Mouse (Mus musculus) macrophage (primary cell): ENCODE measurements around the gene Cstl1. TPM values are rescaled to one million over a fixed set of nuclear protein-coding genes. Genes with fewer than 3 reads are reported as not detected.

Source experiments
- H3K27ac ChIP-seq: fragments of 350-480 bp; formaldehyde crosslinking; 2 replicates; pipeline ENCODE4 v1.9.0; 2021
- H3K36me3 ChIP-seq: fragments of 350-480 bp; formaldehyde crosslinking; 2 replicates; pipeline ENCODE4 v1.9.0; 2021; ENCODE audit errors: inconsistent target
- H3K4me3 ChIP-seq: fragments of 350-480 bp; formaldehyde crosslinking; 2 replicates; pipeline ENCODE4 v1.9.0; 2021; ENCODE audit errors: inconsistent target
- H3K79me2 ChIP-seq: fragments of 350-480 bp; formaldehyde crosslinking; 2 replicates; pipeline ENCODE4 v1.9.0; 2021; ENCODE audit errors: inconsistent target
- WGBS: methylation state at CpG from one replicate; pipeline ENCODE4 v1.1.7; 2026; ENCODE audit warnings: inconsistent platforms; ENCODE audit not compliant: missing documents; 5-methylcytosine and 5-hydroxymethylcytosine counted together
- polyA plus RNA-seq: library from polyadenylated mRNA; stranded (reverse); fragments of 250-400 nt; gene quantifications from 3 replicates; pipeline ENCODE4 v1.2.4, GENCODE M21; 2018; ENCODE audit warnings: inconsistent platforms
- total RNA-seq, 78 experiments: library from RNA; depleted of rRNA; stranded (reverse); fragments of 250-400 nt; gene quantifications; 1 replicate in 9 of 78; 2 replicates in 24 of 78; 3 replicates in 43 of 78; 4 replicates in 2 of 78; pipeline ENCODE4 v1.2.4; 2018; ENCODE audit warnings: inconsistent platforms in 56 of 78

Cstl1 gene
- not detected for total RNA-seq (2018; cell fraction: chromatin; rRNA removed)
- not detected for total RNA-seq (2018; cell fraction: cytosol; rRNA removed)
- total RNA-seq (2018; cell fraction: nucleus; rRNA removed) = not detected
- polyA plus RNA-seq = not detected in 3 replicates

- WGBS = 100% methylated on average over 1 of the region's 1 CpGs
- H3K79me2 ChIP-seq = no peaks in the 10 kb centered on the region
- no peak within 1 kb of the TSS for H3K4me3 ChIP-seq
- H3K36me3 ChIP-seq = no peaks in the 10 kb centered on the region
- H3K27ac ChIP-seq = no peak within 1 kb of the TSS
These were observed at the start of gene Cstl1 for GRCm38 (mm10) chr2:148750058-148750457. Gene Cstl1 (plus strand): TSS chr2:148750358.

GRCm38 (mm10) chr2:148706409-148707201 is 43.6 kb upstream of the Cstl1 start:
- H3K27ac ChIP-seq = no peak overlapping the region
- no peak overlapping the region for H3K4me3 ChIP-seq
- no peaks in the 10 kb centered on the region for H3K36me3 ChIP-seq
- 94% methylated on average over 15 of the region's 15 CpGs for WGBS
- no peaks in the 10 kb centered on the region for H3K79me2 ChIP-seq

GRCm38 (mm10) chr2:148707202-148707530 is 43.0 kb upstream of the Cstl1 start:
- no peak overlapping the region for H3K4me3 ChIP-seq
- no peaks in the 10 kb centered on the region for H3K36me3 ChIP-seq
- no peaks in the 10 kb centered on the region for H3K79me2 ChIP-seq
- WGBS = 94% methylated on average over 6 of the region's 6 CpGs
- no peak overlapping the region for H3K27ac ChIP-seq

DNA sequence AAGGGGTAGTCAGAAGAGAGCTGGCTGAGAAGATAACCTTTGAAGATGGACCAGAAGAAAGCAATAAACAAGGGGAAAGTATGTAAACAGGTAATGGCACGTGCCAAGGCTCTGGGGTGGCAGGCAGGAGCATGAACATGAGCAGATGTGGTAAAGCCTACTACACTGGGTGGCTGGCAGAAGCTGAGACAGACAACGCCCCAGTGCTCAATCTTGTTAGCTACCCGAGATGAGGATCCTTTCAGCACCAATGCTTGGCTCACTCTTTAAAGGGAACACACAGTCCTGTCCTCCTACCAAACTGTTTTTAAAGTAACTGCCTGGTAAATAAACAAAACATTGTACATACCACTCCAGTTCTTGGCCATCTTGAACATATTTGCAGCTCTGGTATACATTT is 37.8 kb upstream of the Cstl1 start:
- Histone ChIP-seq H3K4me3 (no peak overlapping the region), H3K79me2 (peaks cover 10% of the 10 kb centered on the region), H3K27ac (no peak overlapping the region), H3K36me3 (no peaks in the 10 kb centered on the region)
- WGBS = 90% methylated on average over 3 of the region's 3 CpGs

- Histone ChIP-seq H3K36me3 (no peaks in the 10 kb centered on the region), H3K4me3 (no peak overlapping the region), H3K27ac (no peak overlapping the region), H3K79me2 (peaks cover 13% of the 10 kb centered on the region)
- WGBS = 78% methylated on average over 2 of the region's 2 CpGs
These were observed 33.1 kb upstream of the Cstl1 start for GRCm38 (mm10) chr2:148717072-148717471.

GRCm38 (mm10) chr2:148719271-148719995 is 30.7 kb upstream of the Cstl1 start:
- Histone ChIP-seq H3K79me2 (peaks cover 31% of the 10 kb centered on the region), H3K27ac (peak overlapping the region; percentile 10; the same call in 1 of the 2 replicates), H3K36me3 (no peaks in the 10 kb centered on the region), H3K4me3 (no peak overlapping the region)
- 36% methylated on average over 2 of the region's 2 CpGs for WGBS

DNA sequence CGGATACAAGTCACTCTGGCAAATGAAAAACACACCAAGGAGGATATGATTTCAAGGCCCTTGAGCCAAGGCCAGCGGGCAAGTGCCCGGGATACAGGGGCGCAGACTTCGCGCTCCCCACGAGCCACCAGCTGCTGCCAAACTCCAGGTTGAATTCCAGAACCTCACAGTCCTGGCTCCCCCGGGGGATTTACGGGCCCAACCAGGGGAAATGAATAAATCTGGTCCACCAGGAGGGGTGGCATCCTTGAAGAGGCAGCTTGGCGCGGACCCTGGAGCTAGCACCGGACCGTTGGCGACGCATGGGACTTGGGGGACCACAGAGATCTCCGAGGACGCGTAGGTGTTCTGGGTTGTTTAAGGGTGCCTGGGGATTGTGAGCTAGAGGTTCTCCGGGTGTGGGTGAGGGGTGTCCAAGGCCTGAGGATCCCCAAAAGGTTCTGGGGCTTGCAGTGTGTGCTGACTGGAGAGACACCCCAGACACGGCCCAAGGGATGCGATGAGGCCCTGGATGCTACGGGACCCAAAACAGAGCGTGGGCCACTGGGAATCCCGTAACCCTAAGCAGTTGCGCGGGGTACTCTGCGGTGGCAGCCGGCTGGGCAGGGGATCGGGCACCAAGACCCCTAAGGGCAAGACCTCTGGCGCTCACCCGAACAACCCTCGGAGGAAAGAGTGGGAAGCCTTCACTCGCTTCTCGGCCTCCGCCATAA is 18.4 kb upstream of the Cstl1 start:
- Histone ChIP-seq H3K27ac (peak overlapping the region; percentile 33; the same call in 1 of the 2 replicates), H3K79me2 (peaks cover 31% of the 10 kb centered on the region), H3K4me3 (peak overlapping the region; percentile 92), H3K36me3 (no peaks in the 10 kb centered on the region)
- 3% methylated on average over 35 of the region's 35 CpGs for WGBS

GRCm38 (mm10) chr2:148732327-148733000 is 17.7 kb upstream of the Cstl1 start, which contains the start of gene Napb:
Gene Napb (minus strand): TSS chr2:148732467.
- 6% methylated on average over 18 of the region's 18 CpGs for WGBS
- Histone ChIP-seq H3K79me2 (peaks cover 27% of the 10 kb centered on the region), H3K36me3 (no peaks in the 10 kb centered on the region), H3K4me3 (peak within 1 kb of the TSS; percentile 92), H3K27ac (peak within 1 kb of the TSS; percentile 33; the same call in 1 of the 2 replicates)

DNA sequence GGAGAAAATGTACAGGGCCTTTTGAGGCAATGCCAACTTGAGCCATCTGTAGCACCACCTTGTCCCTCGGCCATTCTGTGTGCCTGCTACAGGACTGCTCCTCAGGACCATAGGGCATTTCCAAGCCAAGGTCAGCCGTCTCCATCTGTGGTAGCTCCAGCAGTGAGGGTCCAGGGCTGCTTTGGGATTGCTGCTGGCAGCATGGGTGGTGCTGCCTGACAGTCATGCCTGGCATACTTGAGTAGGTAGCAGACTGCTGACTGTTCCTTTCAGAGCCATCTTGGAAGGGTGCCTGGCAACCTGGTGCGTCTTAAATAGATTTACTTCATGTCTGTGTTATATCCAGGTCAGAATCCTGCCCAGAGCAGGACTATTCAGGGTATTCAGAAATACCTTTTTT is 7.2 kb upstream of the Cstl1 start:
- H3K4me3 ChIP-seq = no peak overlapping the region
- 93% methylated on average over 3 of the region's 3 CpGs for WGBS
- no peaks in the 10 kb centered on the region for H3K79me2 ChIP-seq
- no peak overlapping the region for H3K27ac ChIP-seq
- H3K36me3 ChIP-seq = no peaks in the 10 kb centered on the region

GRCm38 (mm10) chr2:148743846-148744407 is 6.2 kb upstream of the Cstl1 start:
- H3K4me3 ChIP-seq = no peak overlapping the region
- WGBS = 70% methylated on average over 3 of the region's 3 CpGs
- no peaks in the 10 kb centered on the region for H3K36me3 ChIP-seq
- H3K79me2 ChIP-seq = no peaks in the 10 kb centered on the region
- H3K27ac ChIP-seq = no peak overlapping the region

DNA sequence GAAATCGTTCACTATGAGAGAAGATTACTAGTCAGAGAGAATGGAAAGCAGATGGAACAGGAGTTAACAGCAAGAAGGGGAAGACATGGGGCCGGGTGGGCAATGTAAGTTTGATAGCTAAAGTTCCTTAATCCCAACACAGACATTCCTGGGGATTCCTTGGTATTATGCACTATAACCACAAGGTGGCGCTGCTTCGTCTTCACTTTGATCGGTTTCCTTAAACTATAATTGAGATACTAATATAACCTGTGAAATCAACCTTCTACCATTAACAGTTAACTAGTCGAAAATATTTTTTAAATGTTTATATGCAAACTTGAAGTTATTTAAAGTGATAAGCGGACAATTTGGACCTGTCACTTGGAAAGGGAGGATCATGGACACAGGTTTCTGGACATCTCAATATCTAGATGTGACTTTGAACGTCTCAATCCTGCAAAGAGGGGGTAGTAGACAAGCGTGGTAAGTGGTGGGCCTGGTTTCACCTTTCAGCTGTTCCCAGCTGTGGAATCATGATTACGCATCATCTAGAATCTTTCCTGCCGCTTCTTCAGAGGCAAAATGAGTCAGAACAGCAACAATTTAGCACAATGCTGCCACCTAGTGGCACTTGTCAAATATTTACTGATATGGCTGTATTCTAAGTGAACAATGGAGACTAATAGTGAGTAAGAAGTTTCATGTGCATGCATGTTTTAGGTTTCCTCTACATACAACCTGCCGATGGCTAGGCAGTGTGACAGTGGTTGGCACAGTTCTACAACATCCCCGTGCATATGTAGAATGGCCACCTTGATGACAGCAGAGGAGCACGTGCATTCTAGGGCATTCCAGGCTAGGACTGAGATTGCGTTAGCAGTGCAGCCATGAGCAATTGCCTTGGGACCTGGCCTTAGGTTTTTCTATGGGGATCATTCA is 2.0 kb downstream of the Cstl1 start:
- WGBS = 17% methylated on average over 15 of the region's 15 CpGs
- Histone ChIP-seq H3K79me2 (no peaks in the 10 kb centered on the region), H3K4me3 (peak overlapping the region; percentile 26), H3K27ac (no peak overlapping the region), H3K36me3 (no peaks in the 10 kb centered on the region)

- Histone ChIP-seq H3K27ac (0 out of 2 replicates have a peak overlapping the region, but pooled peaks have one; percentile 5), H3K4me3 (no peak overlapping the region), H3K79me2 (no peaks in the 10 kb centered on the region), H3K36me3 (no peaks in the 10 kb centered on the region)
- 11% methylated on average over 1 of the region's 1 CpGs for WGBS
These were observed 4.2 kb downstream of the Cstl1 start for GRCm38 (mm10) chr2:148754310-148754846.
